Mouse (Mus musculus): ENCODE data around the gene Olfr1248. TPM values are rescaled to one million over a fixed set of nuclear protein-coding genes. Genes with fewer than 3 reads are reported as not detected.
"Not testable (repeated sequence)": the region's sequence is repeated elsewhere in the genome, so short reads cannot be mapped to it uniquely, and the experiment has no call there.

The Olfr1248 gene
- not detected for total RNA-seq (2021)
- long read RNA-seq, experiment 1, result 0 reads
- long read RNA-seq, experiment 2, result 0 reads

DNA sequence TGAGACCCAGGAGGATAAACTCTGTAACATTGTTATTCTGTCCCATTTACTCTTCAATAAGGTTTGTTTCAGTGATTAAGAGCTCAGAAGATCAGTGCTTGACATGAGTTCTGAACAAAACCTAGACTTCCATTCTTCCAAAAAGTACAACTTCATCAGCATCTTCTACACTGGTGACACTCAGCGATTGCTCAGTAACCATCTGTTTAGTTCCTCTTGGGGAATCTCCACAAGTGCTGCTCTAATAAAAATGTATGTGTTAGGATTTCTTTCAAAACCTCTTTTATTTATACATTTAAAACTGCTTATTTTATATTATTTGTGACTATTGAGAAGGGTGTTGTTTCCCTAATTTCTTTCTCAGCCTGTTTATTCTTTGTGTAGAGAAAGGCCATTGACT lies at the start of gene Olfr1248:
Gene Olfr1248, minus strand, starts transcription at position 101 of the 400 bp plus-strand sequence.
- DNase-seq; intact Hi-C loops (cut with DNase I; ENCODE audit: low total_unique reads): not testable (repeated sequence)

DNA sequence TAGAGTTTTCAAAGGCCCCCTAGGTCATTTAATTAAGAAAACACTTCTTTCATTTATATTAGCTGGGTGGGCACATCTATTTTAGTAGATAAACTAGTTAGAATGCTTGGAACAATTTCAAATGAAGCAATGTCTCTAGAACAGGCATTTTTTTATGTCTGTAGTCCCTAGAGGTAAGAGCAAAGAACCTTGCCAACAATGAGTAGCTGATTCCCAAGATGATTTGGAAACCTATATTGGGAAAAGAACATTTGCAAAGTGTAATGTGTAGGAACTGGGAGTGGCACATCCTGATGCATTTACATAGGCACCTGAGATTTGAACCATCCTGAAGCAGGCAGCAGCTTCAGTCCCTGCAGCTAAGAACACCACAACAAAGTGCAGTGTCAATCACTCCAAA lies 43.3 kb upstream of the Olfr1248 start, which contains the start of gene Olfr1250:
Gene Olfr1250, minus strand, starts transcription at position 101 of the 400 bp plus-strand sequence.
- intact Hi-C loops (cut with DNase I; ENCODE audit: low total_unique reads), result no loop called here
- DNase-seq, result no peak

DNA sequence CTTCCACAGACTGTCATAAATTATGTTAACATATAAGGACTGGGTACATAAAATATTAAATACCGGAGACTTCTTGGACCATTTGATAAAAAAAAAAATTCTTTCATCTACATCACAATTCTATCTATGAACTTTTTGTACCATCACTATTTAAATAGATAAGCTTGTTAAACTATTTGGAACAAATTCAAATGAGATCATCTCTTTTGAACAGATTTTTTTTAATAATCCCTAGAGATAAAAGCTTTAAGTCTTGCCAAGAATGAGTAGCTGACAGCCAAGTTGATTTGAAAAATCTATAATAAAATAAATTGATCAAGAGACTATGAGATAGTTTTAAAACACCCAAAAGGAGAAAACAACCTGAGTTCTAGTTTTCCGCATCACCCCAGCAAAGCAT lies 16.8 kb upstream of the Olfr1248 start, which contains the start of gene Olfr1249:
Gene Olfr1249, minus strand, starts transcription at position 101 of the 400 bp plus-strand sequence.
- intact Hi-C loops (cut with DNase I; ENCODE audit: low total_unique reads), result no loop called here

DNA sequence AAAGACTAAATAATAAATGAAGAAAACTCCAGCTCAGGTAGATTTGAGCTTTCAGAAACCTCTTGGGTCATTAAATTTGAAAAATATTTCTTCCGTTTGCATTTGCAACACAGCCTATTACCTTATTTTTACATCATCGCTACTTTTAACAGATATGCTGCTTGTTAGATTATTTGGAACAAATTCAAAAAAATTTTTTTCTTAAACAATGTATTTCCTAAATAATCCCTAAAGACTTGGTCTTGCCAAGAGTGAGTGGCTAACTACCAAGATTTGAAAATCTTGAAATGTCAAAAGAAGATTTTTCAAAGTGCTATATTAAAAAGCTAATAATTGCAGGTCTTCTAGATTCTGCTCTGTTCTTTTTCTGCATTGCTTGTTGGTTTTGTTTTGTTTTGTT lies 4.0 kb downstream of the Olfr1248 start, which contains the start of gene Olfr1247:
Gene Olfr1247, minus strand, starts transcription at position 101 of the 400 bp plus-strand sequence.
- no peak for DNase-seq
- intact Hi-C loops (cut with DNase I; ENCODE audit: low total_unique reads), result no loop called here

More for the DNA sequence above, 16.8 kb upstream of the Olfr1248 start, which contains the start of gene Olfr1249:
- no peak for DNase-seq

DNA sequence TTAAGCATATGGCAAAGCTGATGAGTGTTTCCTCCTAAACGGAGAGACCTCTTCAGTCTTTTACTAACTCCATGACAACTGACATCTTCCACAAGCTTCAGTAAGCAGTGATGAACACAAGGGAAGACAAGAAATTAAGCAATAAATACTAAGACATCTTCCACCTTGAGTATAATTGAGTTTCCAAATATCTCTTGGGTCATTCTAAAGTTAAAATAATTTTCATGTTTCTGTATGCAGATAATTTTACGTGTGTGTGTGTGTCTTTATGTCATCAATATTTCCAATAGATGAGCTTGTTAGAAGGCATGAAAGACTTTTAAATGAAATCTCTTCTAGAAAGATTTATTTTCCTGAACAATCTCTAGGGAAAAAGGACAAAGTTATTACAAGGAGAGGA lies 25.0 kb downstream of the Olfr1248 start, which contains the start of gene Olfr1246:
Gene Olfr1246, minus strand, starts transcription at position 101 of the 400 bp plus-strand sequence.
- no peak for DNase-seq
- intact Hi-C loops (cut with DNase I; ENCODE audit: low total_unique reads), result no loop called here

DNA sequence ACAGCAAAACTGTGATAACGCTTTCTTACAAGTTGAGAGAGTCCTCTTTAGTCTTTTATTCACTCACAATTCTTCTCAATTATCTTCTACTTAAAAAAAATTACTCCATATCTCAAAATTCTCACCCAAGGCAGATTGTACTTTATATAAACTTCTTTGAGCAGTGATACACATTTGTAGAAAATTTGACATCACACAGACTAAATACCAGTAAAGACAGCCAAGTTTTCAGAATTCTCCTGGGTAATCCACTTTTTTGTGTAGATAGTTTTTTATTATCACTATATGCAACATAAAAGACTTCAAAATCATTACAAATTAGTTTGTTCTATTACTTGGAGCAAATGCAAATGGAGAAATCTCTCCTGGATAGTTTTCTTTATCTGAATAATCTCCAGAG lies 39.7 kb downstream of the Olfr1248 start, which contains the start of gene Olfr1245:
Gene Olfr1245, minus strand, starts transcription at position 101 of the 400 bp plus-strand sequence.
- intact Hi-C loops (cut with DNase I; ENCODE audit: low total_unique reads), result no loop called here
- no peak for DNase-seq

Other genes with a start within 250 kb of the Olfr1248 start
- not detected for gene Olfr1238, start 208.6 kb downstream of the Olfr1248 start, total RNA-seq (2021)
- gene Olfr1239, start 197.8 kb downstream of the Olfr1248 start, total RNA-seq (2021), result not detected
- gene Olfr1240, start 175.2 kb downstream of the Olfr1248 start, total RNA-seq (2021), result not detected
- gene Olfr1241, start 131.1 kb downstream of the Olfr1248 start, total RNA-seq (2021), result not detected
- not detected for gene Olfr1242, start 119.9 kb downstream of the Olfr1248 start, total RNA-seq (2021)
- not detected for gene Olfr1243, start 86.8 kb downstream of the Olfr1248 start, total RNA-seq (2021)
- gene Olfr1245, start 39.8 kb downstream of the Olfr1248 start, total RNA-seq (2021), result not detected
- not detected for gene Olfr1246, start 25.1 kb downstream of the Olfr1248 start, total RNA-seq (2021)
- gene Olfr1247, start 4.1 kb downstream of the Olfr1248 start, total RNA-seq (2021), result not detected
- gene Olfr1249, start 16.7 kb upstream of the Olfr1248 start, total RNA-seq (2021), result not detected
- not detected for gene Olfr1250, start 43.2 kb upstream of the Olfr1248 start, total RNA-seq (2021)
- gene Olfr1251, start 53.7 kb upstream of the Olfr1248 start, total RNA-seq (2021), result not detected
- gene Olfr1252, start 106.8 kb upstream of the Olfr1248 start, total RNA-seq (2021), result not detected
- gene Olfr1253, start 138.8 kb upstream of the Olfr1248 start, total RNA-seq (2021), result not detected
- gene Olfr1254, start 175.4 kb upstream of the Olfr1248 start, total RNA-seq (2021), result not detected
- gene Olfr1255, start 193.8 kb upstream of the Olfr1248 start, total RNA-seq (2021), result not detected
- not detected for gene Olfr1256, start 223.3 kb upstream of the Olfr1248 start, total RNA-seq (2021)
- gene Olfr48, start 230.0 kb upstream of the Olfr1248 start, total RNA-seq (2021), result not detected